Mouse (Mus musculus) MEL (cell line): ENCODE measurements around the gene Gm49373. TPM values are rescaled to one million over a fixed set of nuclear protein-coding genes. Genes with fewer than 3 reads are reported as not detected.
"Not testable (repeated sequence)": the region's sequence is repeated elsewhere in the genome, so short reads cannot be mapped to it uniquely, and the experiment has no call there.

Experiments used
- DNase-seq: peaks from one replicate; pipeline ENCODE4 v3.0.0; 2011; ENCODE audit warnings: low read depth, low spot score
- H3K27ac ChIP-seq: 2 replicates; pipeline ENCODE4 v1.5.1; 2012; ENCODE audit warnings: low read depth, mild to moderate bottlenecking, control low read depth, low read length, moderate library complexity; ENCODE audit not compliant: control insufficient read depth
- H3K27me3 ChIP-seq, 2 experiments: fragments of 150-350 bp in 1 of 2; sonication (generic) in 1 of 2; 2 replicates each; pipeline ENCODE4 v1.6.1; 2012; ENCODE audit warnings: low read length in 2 of 2, mild to moderate bottlenecking in 2 of 2, improper control_type of control experiment in 1 of 2, moderate library complexity in 1 of 2; ENCODE audit not compliant: insufficient read depth in 2 of 2, control insufficient read depth in 1 of 2
- H3K36me3 ChIP-seq, 2 experiments: 2 replicates each; pipeline ENCODE4 v1.6.1; 2012 to 2014; ENCODE audit warnings: low read length in 2 of 2, improper control_type of control experiment in 1 of 2, inconsistent platforms in 1 of 2, mild to moderate bottlenecking in 1 of 2; ENCODE audit not compliant: insufficient read depth in 2 of 2, control insufficient read depth in 1 of 2
- H3K4me1 ChIP-seq, 2 experiments: fragments of 150-350 bp in 1 of 2; sonication (generic) in 1 of 2; 2 replicates each; pipeline ENCODE4 v1.6.1; 2012; ENCODE audit warnings: low read length in 2 of 2, improper control_type of control experiment in 1 of 2, mild to moderate bottlenecking in 1 of 2; ENCODE audit not compliant: insufficient read depth in 2 of 2, control insufficient read depth in 1 of 2
- H3K4me3 ChIP-seq, 2 experiments: fragments of 150-350 bp in 1 of 2; sonication (generic) in 1 of 2; 2 replicates each; pipeline ENCODE4 v1.5.1; 2012; ENCODE audit warnings: low read depth in 2 of 2, low read length in 2 of 2, mild to moderate bottlenecking in 2 of 2, moderate library complexity in 2 of 2, control low read depth in 1 of 2, improper control_type of control experiment in 1 of 2; ENCODE audit not compliant: control insufficient read depth in 1 of 2, insufficient read depth in 1 of 2
- H3K79me2 ChIP-seq: 2 replicates; pipeline ENCODE4 v1.6.1; 2012; ENCODE audit warnings: mild to moderate bottlenecking, low read length, moderate library complexity; ENCODE audit not compliant: control insufficient read depth, poor library complexity, insufficient read depth
- H3K9ac ChIP-seq: 2 replicates; pipeline ENCODE4 v1.6.1; 2012; ENCODE audit warnings: low read depth, mild to moderate bottlenecking, control low read depth, low read length, moderate library complexity; ENCODE audit not compliant: control insufficient read depth, poor library complexity, severe bottlenecking
- H3K9me3 ChIP-seq: fragments of 150-350 bp; sonication (generic); replicated peaks from 2 replicates; pipeline ENCODE4 v1.6.1; 2012; ENCODE audit warnings: mild to moderate bottlenecking, low read length, improper control_type of control experiment, moderate library complexity; ENCODE audit not compliant: insufficient read depth
- BHLHE40 ChIP-seq: IDR thresholded peaks from 2 replicates; pipeline ENCODE4 v1.6.1; 2012; ENCODE audit warnings: low read depth, mild to moderate bottlenecking, inconsistent platforms, low read length, improper control_type of control experiment, borderline replicate concordance
- CHD1 ChIP-seq: IDR thresholded peaks from 2 replicates; pipeline ENCODE4 v1.6.1; 2012; ENCODE audit warnings: low read depth, mild to moderate bottlenecking, inconsistent platforms, low read length, improper control_type of control experiment
- CHD2 ChIP-seq: IDR thresholded peaks from 2 replicates; pipeline ENCODE4 v1.6.1; 2011; ENCODE audit warnings: low read length, improper control_type of control experiment
- E2F4 ChIP-seq: IDR thresholded peaks from 2 replicates; pipeline ENCODE4 v1.6.1; 2011; ENCODE audit warnings: low read depth, low read length, improper control_type of control experiment, borderline replicate concordance
- ELF1 ChIP-seq: IDR thresholded peaks from 2 replicates; pipeline ENCODE4 v1.6.1; 2014; ENCODE audit warnings: low read depth, mild to moderate bottlenecking, inconsistent platforms, low read length, improper control_type of control experiment, moderate library complexity
- EP300 ChIP-seq, 2 experiments: IDR thresholded peaks; 2 replicates each; pipeline ENCODE4 v1.6.1; 2011; ENCODE audit warnings: improper control_type of control experiment in 2 of 2, low read length in 2 of 2, low read depth in 1 of 2, mild to moderate bottlenecking in 1 of 2
- ETS1 ChIP-seq: IDR thresholded peaks from 2 replicates; pipeline ENCODE4 v1.6.1; 2012; ENCODE audit warnings: low read depth, mild to moderate bottlenecking, inconsistent platforms, low read length, improper control_type of control experiment, moderate library complexity
- GATA1 ChIP-seq: IDR thresholded peaks from 2 replicates; pipeline ENCODE4 v1.6.1; 2011; ENCODE audit warnings: low read depth, low read length, improper control_type of control experiment
- HCFC1 ChIP-seq: IDR thresholded peaks from 2 replicates; pipeline ENCODE4 v1.6.1; 2012; ENCODE audit warnings: low read depth, mild to moderate bottlenecking, inconsistent platforms, low read length, improper control_type of control experiment, moderate library complexity
- JUND ChIP-seq: IDR thresholded peaks from 2 replicates; pipeline ENCODE4 v1.6.1; 2011; ENCODE audit warnings: low read depth, mild to moderate bottlenecking, improper control_type of control experiment, low read length
- KAT2A ChIP-seq: conservative IDR thresholded peaks from 2 replicates; pipeline ENCODE4 v1.6.1; 2012; ENCODE audit warnings: low read depth, low read length, improper control_type of control experiment, inconsistent platforms
- MAFK ChIP-seq: IDR thresholded peaks from 2 replicates; pipeline ENCODE4 v1.6.1; 2011; ENCODE audit warnings: low read depth, mild to moderate bottlenecking, low read length, improper control_type of control experiment, borderline replicate concordance
- MAX ChIP-seq: IDR thresholded peaks from 2 replicates; pipeline ENCODE4 v1.6.1; 2011; ENCODE audit warnings: low read length, improper control_type of control experiment
- MAZ ChIP-seq: IDR thresholded peaks from 2 replicates; pipeline ENCODE4 v1.6.1; 2012; ENCODE audit warnings: low read depth, mild to moderate bottlenecking, inconsistent platforms, low read length, improper control_type of control experiment
- MEF2A ChIP-seq: IDR thresholded peaks from 2 replicates; pipeline ENCODE4 v1.6.1; 2014; ENCODE audit warnings: low read depth, mild to moderate bottlenecking, inconsistent platforms, low read length, improper control_type of control experiment; ENCODE audit not compliant: poor library complexity, insufficient replicate concordance, severe bottlenecking; ENCODE audit errors: extremely low read depth
- MXI1 ChIP-seq: IDR thresholded peaks from 2 replicates; pipeline ENCODE4 v1.6.1; 2011; ENCODE audit warnings: mild to moderate bottlenecking, low read depth, low read length, improper control_type of control experiment
- NELFE ChIP-seq: IDR thresholded peaks from 2 replicates; pipeline ENCODE4 v1.6.1; 2011; ENCODE audit warnings: low read depth, low read length, improper control_type of control experiment
- NRF1 ChIP-seq: IDR thresholded peaks from 2 replicates; pipeline ENCODE4 v1.6.1; 2014; ENCODE audit warnings: low read depth, mild to moderate bottlenecking, inconsistent platforms, low read length, improper control_type of control experiment, moderate library complexity; ENCODE audit not compliant: poor library complexity, insufficient read depth, severe bottlenecking
- POLR2A ChIP-seq, 2 experiments: IDR thresholded peaks; 2 replicates each; pipeline ENCODE4 v1.6.1; 2011 to 2012; ENCODE audit warnings: low read length in 2 of 2, mild to moderate bottlenecking in 2 of 2, control low read depth in 1 of 2, improper control_type of control experiment in 1 of 2, low read depth in 1 of 2, moderate library complexity in 1 of 2; ENCODE audit not compliant: control insufficient read depth in 1 of 2, insufficient read depth in 1 of 2, poor library complexity in 1 of 2
- POLR2AphosphoS2 ChIP-seq: IDR thresholded peaks from 2 replicates; pipeline ENCODE4 v1.6.1; 2011; ENCODE audit warnings: low read length, improper control_type of control experiment
- POLR2AphosphoS5 ChIP-seq: IDR thresholded peaks from 2 replicates; pipeline ENCODE4 v1.6.1; 2012; ENCODE audit warnings: low read depth, borderline replicate concordance, mild to moderate bottlenecking, inconsistent platforms, low read length, moderate library complexity, mixed read lengths
- RCOR1 ChIP-seq: IDR thresholded peaks from 2 replicates; pipeline ENCODE4 v1.6.1; 2012; ENCODE audit warnings: low read depth, mild to moderate bottlenecking, inconsistent platforms, low read length, improper control_type of control experiment
- SIN3A ChIP-seq: IDR thresholded peaks from 2 replicates; pipeline ENCODE4 v1.6.1; 2012; ENCODE audit warnings: low read length, improper control_type of control experiment, inconsistent platforms
- SMC3 ChIP-seq: IDR thresholded peaks from 2 replicates; pipeline ENCODE4 v1.6.1; 2011; ENCODE audit warnings: low read depth, low read length, improper control_type of control experiment
- TAL1 ChIP-seq: IDR thresholded peaks from 2 replicates; pipeline ENCODE4 v1.6.1; 2012; ENCODE audit warnings: mild to moderate bottlenecking, inconsistent platforms, low read length, moderate library complexity, mixed read lengths
- TBP ChIP-seq: IDR thresholded peaks from 2 replicates; pipeline ENCODE4 v1.8.0; 2011; ENCODE audit warnings: low read depth, low read length, improper control_type of control experiment
- UBTF ChIP-seq: IDR thresholded peaks from 2 replicates; pipeline ENCODE4 v1.6.1; 2012; ENCODE audit warnings: low read depth, mild to moderate bottlenecking, inconsistent platforms, low read length, improper control_type of control experiment, moderate library complexity, borderline replicate concordance; ENCODE audit not compliant: insufficient read depth
- USF2 ChIP-seq, 2 experiments: IDR thresholded peaks; 2 replicates each; pipeline ENCODE4 v1.6.1; 2011 to 2012; ENCODE audit warnings: improper control_type of control experiment in 2 of 2, low read length in 2 of 2, borderline replicate concordance in 1 of 2, inconsistent platforms in 1 of 2, low read depth in 1 of 2, mild to moderate bottlenecking in 1 of 2; ENCODE audit not compliant: insufficient read depth in 1 of 2
- ZC3H11A ChIP-seq: IDR thresholded peaks from 2 replicates; pipeline ENCODE4 v1.6.1; 2012; ENCODE audit warnings: low read depth, mild to moderate bottlenecking, inconsistent platforms, low read length, improper control_type of control experiment
- ZMIZ1 ChIP-seq: IDR thresholded peaks from 2 replicates; pipeline ENCODE4 v1.6.1; 2012; ENCODE audit warnings: low read depth, mild to moderate bottlenecking, inconsistent platforms, low read length, improper control_type of control experiment, moderate library complexity
- ZNF384 ChIP-seq: IDR thresholded peaks from 2 replicates; pipeline ENCODE4 v1.6.1; 2012; ENCODE audit warnings: low read depth, mild to moderate bottlenecking, inconsistent platforms, low read length, improper control_type of control experiment
- polyA plus RNA-seq, 2 experiments: library from polyadenylated mRNA; stranded (reverse) in 1 of 2; unstranded in 1 of 2; fragments of >175 nt in 1 of 2; fragments of >200 nt in 1 of 2; gene quantifications; 2 replicates each; pipeline versions ENCODE4 v1.2.1 to v1.2.4; 2012; ENCODE audit warnings: low replicate concordance in 2 of 2, low read depth in 1 of 2; ENCODE audit not compliant: insufficient read length in 2 of 2, insufficient read depth in 1 of 2, missing spikeins in 1 of 2
- total RNA-seq: library from RNA; depleted of rRNA; stranded (reverse); fragments of 300-350 nt; gene quantifications from 2 replicates; pipeline ENCODE4 v1.2.3, GENCODE M21; 2012

Gene Gm49373
- total and polyA plus RNA-seq, 3 experiments = 6.4 to 8.3 TPM; not detected in 1

DNA sequence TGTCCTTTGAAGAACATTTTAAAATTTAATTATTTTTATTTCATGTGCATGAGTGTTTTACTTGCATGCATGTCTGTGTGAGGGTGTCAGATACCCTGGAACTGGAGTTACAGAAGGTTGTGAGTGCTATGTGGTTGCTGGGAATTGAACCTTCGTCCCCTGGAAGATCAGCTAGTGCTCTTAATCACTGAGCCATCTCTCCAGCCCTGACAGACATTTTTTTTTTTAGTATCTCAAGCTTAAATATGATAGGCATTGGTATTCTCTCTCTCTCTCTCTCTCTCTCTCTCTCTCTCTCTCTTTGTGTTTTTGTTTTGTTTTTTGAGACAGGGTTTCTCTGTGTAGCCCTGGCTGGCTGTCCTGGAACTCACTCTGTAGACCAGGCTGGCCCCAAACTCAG, 28.1 kb downstream of the Gm49373 start:
- peaks cover 29 to 42% of the 10 kb centered on the region in 2 experiments for H3K4me1 ChIP-seq
- not testable (repeated sequence) for H3K9me3 ChIP-seq, H3K27ac ChIP-seq, H3K4me3 ChIP-seq, H3K27me3 ChIP-seq, DNase-seq, H3K79me2 ChIP-seq, H3K9ac ChIP-seq
- peak; percentile 53 for TF ChIP-seq ZNF384
- peak; percentile 85 for TF ChIP-seq TBP
- TF ChIP-seq SIN3A = 0 out of 2 replicates have a peak, but pooled peaks have one; percentile 10
- H3K36me3 ChIP-seq = peaks cover 0 to 41% of the 10 kb centered on the region in 2 experiments; a peak in 2 of 4 replicates

DNA sequence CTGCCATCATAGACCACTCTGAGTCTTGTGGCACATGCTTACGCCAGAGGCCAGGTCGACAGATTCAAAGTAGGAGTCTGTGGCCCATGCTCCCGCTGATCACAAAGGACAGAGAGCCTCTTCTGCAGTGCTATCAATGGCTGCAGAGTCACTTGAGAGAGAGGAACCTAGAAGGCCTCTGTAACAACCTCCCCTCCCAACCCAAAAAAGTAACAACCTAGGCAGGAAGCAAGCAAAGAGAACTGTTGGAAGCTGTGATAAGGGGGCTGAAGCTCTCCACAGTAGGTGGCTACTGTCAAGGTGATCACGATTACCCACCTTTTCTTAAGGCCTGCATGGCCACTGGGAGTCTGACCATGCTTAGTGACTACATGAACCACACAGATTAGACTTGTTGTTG, 29.3 kb downstream of the Gm49373 start:
- peak; percentile 94 for DNase-seq
- Histone ChIP-seq H3K79me2 (no peaks in the 10 kb centered on the region), H3K9me3 (no peaks in the 10 kb centered on the region), H3K27me3 (no peaks in the 10 kb centered on the region), H3K4me3 (no peak overlapping the region), H3K9ac (peak overlapping the region; percentile 3; the same call in 1 of the 2 replicates), H3K27ac (peak overlapping the region; percentile 19), H3K36me3 (peaks cover 0 to 46% of the 10 kb centered on the region in 2 experiments; a peak in 2 of 4 replicates), H3K4me1 (peaks cover 29 to 51% of the 10 kb centered on the region in 2 experiments)
- peak; percentile 64; the same call in 1 of the 2 replicates for TF ChIP-seq HCFC1
- TF ChIP-seq KAT2A = no peak
- no peak for TF ChIP-seq POLR2AphosphoS2
- TF ChIP-seq ZMIZ1 = no peak
- TF ChIP-seq UBTF = no peak
- TF ChIP-seq RCOR1 = peak; percentile 89
- TF ChIP-seq JUND = no peak
- peak; percentile 55; the same call in 1 of the 2 replicates for TF ChIP-seq MXI1
- peak; percentile 78 for TF ChIP-seq TAL1
- TF ChIP-seq MEF2A = no peak
- TF ChIP-seq CHD2 = no peak
- TF ChIP-seq MAZ = peak; percentile 95
- TF ChIP-seq ELF1 = peak; percentile 57; the same call in 1 of the 2 replicates
- no peak for TF ChIP-seq MAFK
- TF ChIP-seq ZNF384 = peak; percentile 50; the same call in 1 of the 2 replicates
- no peak for TF ChIP-seq BHLHE40
- TF ChIP-seq ZC3H11A = no peak
- TF ChIP-seq POLR2AphosphoS5 = peak; percentile 80; the same call in 1 of the 2 replicates
- peak; percentile 88 for TF ChIP-seq EP300 (IDR thresholded peaks at IDR 0.05; ENCODE audit: low read depth in 1 of 2, low read length in 2 of 2)
- TF ChIP-seq POLR2A (IDR thresholded peaks at IDR 0.05; ENCODE audit: control insufficient read depth in 1 of 2, insufficient read depth in 1 of 2, low read depth in 1 of 2, low read length in 2 of 2, poor library complexity in 1 of 2) = peak in 1 of 2 experiments; percentile 46; a peak in 1 of 4 replicates
- TF ChIP-seq GATA1 = peak; percentile 88
- TF ChIP-seq MAX = peak; percentile 57; the same call in 1 of the 2 replicates
- no peak for TF ChIP-seq USF2 (IDR thresholded peaks at IDR 0.05; ENCODE audit: borderline replicate concordance in 1 of 2, insufficient read depth in 1 of 2, low read depth in 1 of 2, low read length in 2 of 2)
- TF ChIP-seq SMC3 = no peak
- peak; percentile 36; the same call in 1 of the 2 replicates for TF ChIP-seq ETS1
- TF ChIP-seq CHD1 = no peak
- no peak for TF ChIP-seq NRF1
- TF ChIP-seq E2F4 = no peak
- peak; percentile 77 for TF ChIP-seq TBP
- peak; percentile 34; the same call in 1 of the 2 replicates for TF ChIP-seq NELFE
